18 mouse cellular contexts compared by ENCODE assay signal in the genomic region with DNA sequence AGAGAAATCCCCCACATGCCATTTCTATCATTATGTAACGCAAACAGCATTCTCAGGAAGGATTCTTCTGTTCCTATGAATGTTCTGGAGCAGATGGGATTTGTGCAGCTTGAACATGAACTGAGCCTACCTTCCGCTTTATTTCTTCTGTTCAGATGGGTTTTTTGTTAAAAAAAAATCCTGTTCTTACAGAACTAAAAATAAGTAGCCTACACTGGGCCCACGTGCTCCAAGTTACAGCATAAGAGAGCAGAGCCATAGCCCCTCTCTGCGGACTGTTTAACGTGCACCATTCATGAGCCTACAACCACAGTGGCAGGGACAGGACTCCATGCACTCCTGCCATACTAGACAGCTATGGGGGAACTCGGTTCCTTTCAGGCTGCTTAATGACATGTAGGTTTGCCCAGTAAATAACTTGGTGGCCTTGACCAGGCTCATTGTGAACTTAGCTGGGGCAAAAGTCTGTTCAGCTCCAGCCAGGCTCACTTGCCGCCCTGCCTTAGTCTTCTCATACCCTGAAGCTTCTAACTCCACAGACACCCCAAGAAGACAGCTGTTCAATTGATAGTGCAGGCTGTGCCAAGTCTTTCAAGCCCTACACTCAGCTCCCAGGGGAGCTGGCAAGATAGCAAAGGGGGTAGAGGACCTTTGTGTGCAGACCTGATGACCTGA.
DNase-seq lines count a peak whose midpoint lies in the region; ATAC-seq and TF ChIP-seq lines count a peak whose summit lies in the region.
"Had no signal": no experiment of that assay in that cellular context is flagged by ENCODE, and none has a peak within 500 bp of the region (broad histone marks: within the 10 kb centered on the region; RNA-seq: fewer than 3 reads in every experiment).

No protein-coding gene starts in this region.

- H3K27ac ChIP-seq in layer of hippocampus, adult 2 months, result peak overlapping the region; percentile 94
- H3K27ac ChIP-seq in hindbrain, embryonic 16.5 days (ENCODE audit: low read depth, low read length), result no peak overlapping the region
- H3K27ac ChIP-seq: forebrain, embryonic 13.5 days; hindbrain, embryonic 13.5 days; kidney, postnatal 0 days; limb, embryonic 12.5 days; liver, embryonic 14.5 days; neural tube, embryonic 13.5 days had no signal

- peak; percentile 32 for DNase-seq in left cerebral cortex, adult 11 months (ENCODE audit: low spot score)
- DNase-seq in left cerebral cortex, postnatal 4 days, result no peak
- peak; percentile 45 to 58 for DNase-seq in layer of hippocampus, adult 2 months (ENCODE audit: low spot score in 2 of 2)
- peak; percentile 47 to 77 for DNase-seq in left cerebral cortex, adult 9 months (ENCODE audit: low spot score in 2 of 2)
- DNase-seq in right cerebral cortex, postnatal 36 days (ENCODE audit: low spot score in 2 of 2), result peak; percentile 58 to 72
- DNase-seq in c-Kit-positive CD71-positive TER-119-positive erythroid progenitor cells, embryonic 14.5 days (ENCODE audit: low spot score), result no peak
- DNase-seq: cerebellum, adult 2 months; embryo, embryonic 11 days; lung, postnatal 14 days had no signal

- H3K27me3 ChIP-seq in hindbrain, embryonic 16.5 days (replicated peaks; ENCODE audit: control insufficient read depth, insufficient read depth, low read length), result no peaks in the 10 kb centered on the region
- H3K27me3 ChIP-seq: forebrain, embryonic 13.5 days; hindbrain, embryonic 13.5 days; limb, embryonic 12.5 days; neural tube, embryonic 13.5 days had no signal

- no peak overlapping the region for H3K9ac ChIP-seq in hindbrain, embryonic 16.5 days (ENCODE audit: low read depth, low read length)
- H3K9ac ChIP-seq: forebrain, embryonic 13.5 days; hindbrain, embryonic 13.5 days; limb, embryonic 12.5 days; liver, embryonic 14.5 days; neural tube, embryonic 13.5 days had no signal

- H3K4me3 ChIP-seq in layer of hippocampus, adult 2 months, result no peak overlapping the region
- H3K4me3 ChIP-seq in hindbrain, embryonic 16.5 days (ENCODE audit: low read length), result no peak overlapping the region
- H3K4me3 ChIP-seq: forebrain, embryonic 13.5 days; hindbrain, embryonic 13.5 days; limb, embryonic 12.5 days; neural tube, embryonic 13.5 days had no signal

- H3K4me2 ChIP-seq in hindbrain, embryonic 16.5 days (ENCODE audit: low read length), result no peak overlapping the region
- H3K4me2 ChIP-seq: forebrain, embryonic 13.5 days; hindbrain, embryonic 13.5 days; limb, embryonic 12.5 days; neural tube, embryonic 13.5 days had no signal

- 89% methylated on average over 7 of the region's 7 CpGs for WGBS in hindbrain, embryonic 16.5 days

- ATAC-seq in hindbrain, embryonic 16.5 days, result no peak
- ATAC-seq: forebrain, embryonic 13.5 days; intestine, postnatal 0 days had no signal

- no peak for TF ChIP-seq CTCF in layer of hippocampus, adult 2 months (conservative IDR thresholded peaks at IDR 0.05)

- intact Hi-C loops in left cerebral cortex, postnatal 4 days (cut with DNase I), result no loop called here

- H3K36me3 ChIP-seq in hindbrain, embryonic 16.5 days (ENCODE audit: control insufficient read depth, insufficient read depth, low read length), result no peaks in the 10 kb centered on the region
- H3K36me3 ChIP-seq: G1E; hindbrain, embryonic 13.5 days; limb, embryonic 12.5 days; neural tube, embryonic 13.5 days had no signal

- no peaks in the 10 kb centered on the region for H3K4me1 ChIP-seq in hindbrain, embryonic 16.5 days (ENCODE audit: control insufficient read depth, insufficient read depth, low read depth, low read length)
- H3K4me1 ChIP-seq: forebrain, embryonic 13.5 days; hindbrain, embryonic 13.5 days; limb, embryonic 12.5 days; neural tube, embryonic 13.5 days had no signal

- H3K9me3 ChIP-seq in hindbrain, embryonic 16.5 days (ENCODE audit: control insufficient read depth, low read length), result no peaks in the 10 kb centered on the region
- H3K9me3 ChIP-seq: forebrain, embryonic 13.5 days; G1E; hindbrain, embryonic 13.5 days; limb, embryonic 12.5 days; neural tube, embryonic 13.5 days had no signal

Comparison
In these comparisons a context has a peak if more than half of its experiments do, and no peak if none do; other contexts are left out.
1. DNase-seq: peak in left cerebral cortex, adult 11 months (single experiment), layer of hippocampus, adult 2 months (2 of 2), left cerebral cortex, adult 9 months (2 of 2) and right cerebral cortex, postnatal 36 days (2 of 2); none in left cerebral cortex, postnatal 4 days (single experiment) and c-Kit-positive CD71-positive TER-119-positive erythroid progenitor cells, embryonic 14.5 days (single experiment).